Mouse (Mus musculus): ENCODE measurements around the gene Serpina1f.
"Not testable (repeated sequence)": the region's sequence is repeated elsewhere in the genome, so short reads cannot be mapped to it uniquely, and the experiment has no call there.

Serpina1f gene

DNA sequence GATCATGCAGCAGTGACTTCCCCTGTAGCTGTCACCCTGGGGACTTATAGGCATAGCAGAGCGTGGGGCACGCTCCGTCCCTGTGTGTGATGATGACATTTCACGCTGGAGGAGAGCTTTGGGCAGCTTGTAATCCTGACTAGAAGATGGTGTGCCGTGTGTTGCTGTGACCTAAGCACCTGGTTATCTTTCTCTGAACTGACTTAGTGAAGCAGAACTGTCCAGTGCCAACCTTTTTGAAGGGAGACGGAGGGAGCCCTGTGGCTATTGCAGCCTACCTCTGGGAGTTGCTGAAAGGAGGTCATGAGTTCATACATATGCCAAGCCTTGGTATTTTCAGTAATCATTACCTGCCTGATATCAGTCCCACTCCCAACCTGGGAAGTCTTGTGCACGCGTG is at the start of gene Serpina1f:
Serpina1f (minus strand) TSS at position 101 of the 400 bp plus-strand sequence.
- no peak for DNase-seq

DNA sequence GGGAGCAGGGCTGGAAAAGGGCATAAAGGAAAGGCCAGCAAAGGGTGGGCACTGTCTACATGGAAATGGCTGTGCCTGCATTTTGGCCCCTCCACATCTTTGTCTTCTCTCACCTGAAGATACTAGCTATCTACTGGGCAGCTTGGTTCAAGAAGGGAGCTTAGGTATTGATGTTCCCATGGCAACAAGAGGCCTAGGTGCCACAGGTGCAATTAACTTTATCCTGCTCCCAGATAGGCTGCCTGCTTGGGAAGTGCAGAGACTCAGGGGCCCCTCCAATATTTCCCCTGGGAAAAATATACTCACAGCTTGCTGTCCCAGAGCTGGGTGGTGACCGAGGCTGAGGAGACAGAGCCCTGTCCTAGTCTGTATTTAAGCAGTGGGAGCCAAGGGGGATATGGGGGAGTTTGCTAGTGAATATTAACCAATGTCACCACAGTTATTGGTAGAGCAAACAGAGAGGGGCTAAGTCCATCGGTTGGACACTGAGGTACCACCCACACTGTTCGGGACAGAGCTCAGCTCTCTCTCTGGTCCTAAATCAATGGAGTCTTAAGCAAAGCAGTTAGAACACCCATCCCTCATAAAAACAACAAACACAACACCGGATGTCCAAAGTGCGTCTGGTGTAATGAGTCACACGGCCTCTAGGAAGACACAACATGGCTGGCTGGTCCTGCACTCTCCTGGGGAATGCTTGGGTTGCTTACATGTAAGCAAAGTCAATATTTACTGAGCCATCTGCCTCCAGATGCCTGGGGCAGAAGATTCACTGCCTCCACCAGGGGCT is 42.7 kb upstream of the Serpina1f start:
- not testable (repeated sequence) for DNase-seq

DNA sequence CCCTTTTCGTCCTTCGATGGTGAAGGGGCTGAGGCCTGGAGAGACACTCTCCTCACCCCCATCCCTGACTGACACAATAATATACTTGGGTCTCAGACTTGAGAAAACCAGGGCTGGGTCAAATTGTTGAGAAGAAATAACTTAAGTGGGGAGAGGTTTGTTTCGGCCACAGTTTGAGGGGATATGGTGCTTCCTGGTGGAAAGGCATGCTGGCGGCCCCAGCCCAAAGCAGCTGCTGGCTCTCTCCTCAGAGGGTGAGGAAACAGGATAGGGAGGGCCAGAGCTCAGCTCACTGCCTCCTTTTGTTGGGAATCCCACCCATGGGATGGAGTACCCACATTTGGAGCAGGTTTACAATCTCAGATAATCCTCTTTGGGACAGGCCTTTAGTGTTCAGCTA is 40.2 kb upstream of the Serpina1f start:
- not testable (repeated sequence) for DNase-seq

DNA sequence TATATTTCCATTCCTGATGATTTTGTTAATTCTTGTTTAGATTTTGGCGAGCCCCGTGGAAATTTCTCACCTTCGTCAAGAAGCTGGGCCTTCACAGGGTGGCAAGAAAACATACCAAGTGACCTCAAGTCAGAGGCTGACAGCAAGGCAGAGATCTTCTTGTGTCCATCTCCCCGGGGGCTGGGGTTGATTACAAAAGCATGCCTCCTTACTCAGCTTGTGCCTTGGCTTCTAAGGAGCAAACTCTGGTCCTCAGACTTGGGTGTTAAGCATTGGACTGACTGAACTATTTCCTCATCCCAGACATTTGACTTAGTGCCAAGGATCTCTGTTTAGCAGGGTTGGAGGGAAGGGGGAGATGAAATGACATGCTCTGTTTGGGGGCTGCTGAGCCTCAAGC is 39.8 kb upstream of the Serpina1f start:
- DNase-seq = not testable (repeated sequence)

DNA sequence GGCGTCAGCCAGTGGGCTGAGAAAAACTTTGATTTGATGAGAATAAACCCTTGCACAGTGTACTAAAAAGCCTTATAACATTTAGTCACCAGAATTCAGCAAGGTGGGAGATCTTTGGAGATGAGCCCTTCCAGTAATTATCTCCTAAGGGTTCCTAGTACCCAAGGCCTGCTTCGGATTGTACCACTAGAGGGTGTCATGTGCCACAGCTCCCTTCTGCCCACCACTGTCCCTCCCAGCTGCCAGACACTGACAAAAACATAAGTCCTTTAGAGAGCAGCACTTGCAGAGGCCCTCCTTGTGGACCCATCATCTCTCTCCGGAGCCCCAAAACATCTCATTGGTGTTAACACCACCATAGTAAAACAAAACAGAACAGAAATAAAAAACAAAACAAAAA is 16.2 kb upstream of the Serpina1f start:
- no peak for DNase-seq

DNA sequence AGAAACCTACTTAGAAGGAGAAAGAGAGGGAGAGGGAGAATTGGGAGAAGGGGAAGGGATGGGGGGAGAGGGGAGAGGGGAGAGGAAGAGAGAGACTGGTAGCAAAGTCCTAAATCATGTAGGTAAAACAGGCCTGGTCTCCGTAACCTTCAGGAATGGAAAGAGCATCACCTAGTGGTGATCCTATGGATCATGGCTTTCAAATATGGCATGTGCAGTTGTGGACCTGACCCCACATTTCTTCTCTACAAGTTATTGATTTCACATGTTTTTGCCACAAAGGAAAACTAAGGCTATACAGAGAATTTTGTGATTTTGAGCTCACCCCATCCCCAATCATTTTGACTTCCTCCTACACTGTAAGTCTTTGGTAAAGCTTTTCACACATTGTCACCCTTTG is 15.1 kb upstream of the Serpina1f start:
- DNase-seq = no peak

DNA sequence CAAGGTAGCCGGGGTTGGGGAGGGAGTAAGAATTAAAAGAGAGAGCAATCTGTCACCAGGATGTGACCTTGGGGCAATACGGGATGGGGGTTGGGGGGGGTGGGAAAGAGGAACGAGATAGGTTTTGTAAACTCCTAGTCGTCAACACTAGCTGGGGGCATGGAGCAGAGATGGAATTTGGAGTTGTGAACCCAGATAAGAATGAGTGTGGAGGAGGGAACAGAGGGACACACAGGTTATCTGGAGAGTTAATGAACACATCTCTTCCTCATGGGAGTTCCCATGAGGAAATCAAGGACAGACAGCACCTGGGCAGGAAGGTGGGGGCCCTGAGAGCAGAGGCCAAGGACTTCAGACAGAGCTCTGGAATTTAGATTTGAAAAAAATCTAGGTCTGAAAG is 10.8 kb upstream of the Serpina1f start:
- no peak for DNase-seq

DNA sequence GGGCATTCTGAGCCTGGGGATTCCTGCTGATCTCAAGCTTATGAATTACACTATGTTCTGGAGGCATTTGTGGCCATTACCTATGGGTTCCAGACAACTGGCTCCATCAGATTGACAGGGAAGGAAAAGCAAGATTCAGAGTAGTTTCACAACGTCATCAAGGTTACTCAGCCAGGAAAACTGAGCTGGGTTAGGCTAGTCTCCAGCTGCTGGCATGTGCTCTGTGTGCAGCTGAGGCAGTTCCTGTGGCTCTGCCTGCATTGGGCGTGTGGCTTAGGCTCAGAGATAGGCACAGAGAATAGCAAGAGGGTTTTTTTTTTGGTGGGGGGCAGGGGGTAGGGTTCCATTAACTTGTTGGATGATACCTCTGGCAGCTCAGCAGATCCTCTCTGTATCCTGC is 10.2 kb upstream of the Serpina1f start:
- DNase-seq = no peak

DNA sequence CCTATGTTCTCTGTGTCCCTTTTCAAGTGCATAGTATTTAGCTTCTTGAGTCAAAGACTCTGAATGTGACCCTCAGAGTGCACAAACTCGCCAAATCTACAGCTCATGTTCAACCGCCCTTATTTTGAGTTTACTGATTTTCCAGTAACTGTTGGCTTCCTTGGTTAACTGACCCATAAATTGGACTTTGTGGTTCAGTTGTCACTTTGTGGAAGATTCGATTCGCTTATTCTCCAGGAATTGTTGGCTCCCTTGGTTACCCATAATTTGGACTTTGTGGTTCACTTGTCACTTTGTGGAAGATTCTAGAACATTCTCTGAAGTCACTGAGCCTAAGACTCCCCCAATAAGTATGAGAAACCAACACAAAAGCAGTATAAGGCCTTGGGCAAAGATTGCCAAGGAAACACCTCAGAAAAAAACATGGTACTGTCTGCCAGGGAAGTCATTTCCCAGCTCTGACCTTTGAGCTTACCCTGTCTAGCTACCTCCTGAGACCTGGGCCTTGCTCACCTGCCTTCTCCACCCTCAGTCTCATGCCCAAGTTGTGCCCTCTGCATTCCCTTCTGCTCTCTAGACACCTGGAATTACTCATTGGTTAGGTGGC is 4.9 kb upstream of the Serpina1f start:
- DNase-seq = no peak

DNA sequence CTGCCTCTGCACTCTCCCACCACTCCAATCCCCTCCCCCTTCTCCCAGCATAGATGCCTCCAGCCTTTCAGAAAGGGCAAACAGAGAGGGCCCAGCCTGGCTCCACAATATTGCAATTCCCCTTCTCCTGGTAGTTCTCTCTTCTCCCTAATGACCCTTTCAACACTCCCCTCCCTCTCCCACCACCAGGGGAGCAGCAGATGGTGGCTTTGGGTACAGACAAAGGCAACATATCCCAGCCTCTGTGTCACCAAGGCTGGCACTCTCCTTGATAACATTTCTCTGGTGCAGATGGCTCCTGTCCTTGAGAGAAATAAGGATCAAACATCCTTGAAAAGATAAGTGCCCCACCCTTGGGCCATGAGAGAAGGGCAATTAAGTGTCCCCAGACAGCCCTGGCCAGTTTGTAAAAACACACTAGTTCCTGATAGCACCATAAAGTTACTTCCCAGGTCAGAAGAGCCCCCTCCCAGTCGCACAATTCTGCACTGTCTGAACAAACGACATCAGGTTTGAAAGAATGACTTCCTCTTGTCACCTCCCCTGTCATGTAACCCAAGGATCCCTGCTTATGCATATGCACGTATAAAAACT is 7.0 kb downstream of the Serpina1f start:
- no peak for DNase-seq

DNA sequence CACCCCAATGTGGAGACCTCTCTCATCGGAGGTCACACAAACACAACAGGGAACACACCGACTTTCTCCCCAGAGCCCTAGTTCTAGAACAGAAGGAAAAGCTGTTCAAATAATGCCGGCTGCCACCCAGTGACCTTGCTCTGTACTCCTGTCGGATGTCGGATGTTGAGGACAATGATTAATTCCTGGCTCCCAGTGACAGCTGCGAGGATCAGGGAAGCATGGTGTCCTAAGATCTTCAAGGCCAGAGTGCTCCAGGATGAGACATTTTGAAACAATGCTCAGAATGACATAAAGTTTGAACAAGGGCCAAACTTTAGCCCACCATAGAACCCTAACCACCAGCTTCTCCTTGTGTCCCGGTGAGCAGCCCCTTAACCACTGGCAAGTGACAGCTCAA is 8.3 kb downstream of the Serpina1f start:
- no peak for DNase-seq

DNA sequence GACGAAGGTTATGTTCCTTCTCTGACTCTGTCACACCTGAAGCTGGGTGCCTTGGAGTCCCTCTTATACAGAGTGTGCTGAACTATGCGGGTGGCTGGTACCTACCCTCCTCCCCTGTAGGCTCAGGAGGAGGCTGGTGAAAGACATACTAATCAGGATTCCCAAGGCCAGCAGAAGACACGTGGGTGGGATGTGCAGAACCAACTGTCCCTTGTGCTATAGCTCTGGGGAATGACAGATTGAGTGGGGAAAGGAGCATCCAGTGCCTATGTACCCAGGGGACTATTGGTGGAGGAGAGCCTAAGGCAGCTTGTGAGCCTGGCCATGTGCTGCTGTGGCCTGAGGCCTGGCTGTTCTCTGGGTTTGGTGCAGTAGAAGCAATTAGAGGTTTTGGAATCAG is 9.3 kb downstream of the Serpina1f start:
- no peak for DNase-seq

DNA sequence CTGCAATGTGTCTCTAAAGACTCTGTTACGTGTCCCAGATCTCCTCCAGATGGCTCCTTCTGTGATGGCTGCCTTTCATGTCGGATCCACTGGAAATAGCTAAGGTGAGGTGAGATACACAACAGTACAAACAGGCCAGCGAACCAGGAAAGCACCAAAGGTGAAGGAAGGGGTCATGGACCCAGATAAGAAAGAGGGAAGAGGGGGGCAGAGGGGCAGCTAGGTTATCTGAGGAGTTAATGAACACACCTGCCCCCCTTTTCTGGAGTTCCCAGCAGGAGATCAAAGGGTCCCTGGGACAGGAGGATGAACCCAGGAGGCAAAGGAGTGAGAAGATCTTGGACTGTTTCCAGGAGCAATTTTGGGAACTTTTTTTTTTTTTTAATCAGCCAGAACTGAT is 9.9 kb downstream of the Serpina1f start:
- no peak for DNase-seq

DNA sequence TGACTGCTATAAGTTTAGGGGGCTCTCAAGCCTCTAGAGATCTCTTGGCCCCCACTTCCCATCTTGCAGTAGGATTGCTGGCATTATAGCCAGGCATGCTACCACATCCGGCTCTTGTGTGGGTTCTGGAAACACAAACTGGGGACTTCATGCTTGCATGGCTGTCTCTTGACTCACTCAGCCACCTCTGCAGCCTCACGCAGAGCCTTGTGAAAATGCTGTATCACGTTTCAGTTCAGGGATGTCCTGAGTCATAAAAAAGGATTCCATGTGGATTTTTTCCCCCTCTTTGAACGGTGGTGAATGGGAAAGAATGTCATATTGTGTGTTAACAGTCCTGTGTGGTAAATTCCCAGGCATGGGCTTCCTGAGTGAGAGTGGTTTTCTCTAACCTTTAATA is 11.6 kb downstream of the Serpina1f start:
- no peak for DNase-seq

DNA sequence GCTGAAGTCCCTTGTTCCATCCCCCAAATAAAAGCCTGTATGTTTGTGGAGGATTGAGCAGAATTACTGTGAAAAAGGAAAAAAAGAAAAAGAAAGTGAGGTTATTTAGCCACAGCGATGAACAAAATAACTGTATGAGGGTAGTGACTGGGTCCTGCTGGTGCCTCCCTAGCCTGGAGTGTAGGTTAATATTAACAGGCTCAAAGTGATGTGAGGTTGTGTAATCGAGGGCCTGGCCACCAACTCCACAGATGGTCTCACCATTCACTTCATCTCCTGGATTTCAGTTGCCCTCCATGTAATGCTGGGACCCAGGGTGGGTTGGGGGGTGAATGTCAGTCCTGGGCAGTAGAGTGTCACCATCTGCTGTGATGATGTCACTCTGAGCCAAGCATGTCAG is 13.6 kb downstream of the Serpina1f start:
- no peak for DNase-seq

DNA sequence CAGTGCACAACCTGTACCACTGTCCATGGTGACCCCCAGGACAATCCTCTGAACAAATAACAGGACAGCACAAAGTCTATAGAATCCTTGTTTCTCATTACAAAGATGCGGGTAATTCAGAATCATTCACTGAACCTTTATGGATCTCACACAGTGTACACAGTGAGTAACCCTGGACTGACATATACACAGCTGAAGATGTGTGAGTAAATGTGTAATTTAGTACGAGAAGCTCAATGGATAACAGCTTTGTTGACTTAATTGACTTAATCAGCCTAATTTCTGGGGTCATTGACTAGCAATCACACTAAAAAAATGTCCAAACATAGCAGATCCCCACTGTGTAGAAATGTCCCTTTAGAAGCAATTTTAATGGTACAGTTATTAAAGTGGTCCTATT is 14.2 kb downstream of the Serpina1f start:
- no peak for DNase-seq

DNA sequence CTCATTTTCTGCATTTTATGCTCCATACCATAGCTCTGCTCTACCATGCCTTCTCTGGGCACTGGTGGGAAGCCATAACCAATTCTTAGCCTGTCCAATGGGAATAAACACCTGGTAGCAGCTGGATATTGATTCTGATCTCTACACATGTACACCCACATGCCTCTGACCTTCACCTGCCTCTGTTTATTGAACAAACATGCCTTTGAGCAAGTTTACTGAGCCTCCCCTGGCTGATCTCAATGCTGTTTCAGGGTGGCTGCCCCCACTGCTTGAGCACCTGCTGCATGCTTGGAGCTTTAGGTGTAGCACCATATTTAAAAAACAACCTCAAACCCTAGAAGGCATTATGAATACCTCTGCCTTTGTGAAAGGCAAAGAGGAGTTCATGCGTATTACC is 15.5 kb downstream of the Serpina1f start:
- DNase-seq = not testable (repeated sequence)

DNA sequence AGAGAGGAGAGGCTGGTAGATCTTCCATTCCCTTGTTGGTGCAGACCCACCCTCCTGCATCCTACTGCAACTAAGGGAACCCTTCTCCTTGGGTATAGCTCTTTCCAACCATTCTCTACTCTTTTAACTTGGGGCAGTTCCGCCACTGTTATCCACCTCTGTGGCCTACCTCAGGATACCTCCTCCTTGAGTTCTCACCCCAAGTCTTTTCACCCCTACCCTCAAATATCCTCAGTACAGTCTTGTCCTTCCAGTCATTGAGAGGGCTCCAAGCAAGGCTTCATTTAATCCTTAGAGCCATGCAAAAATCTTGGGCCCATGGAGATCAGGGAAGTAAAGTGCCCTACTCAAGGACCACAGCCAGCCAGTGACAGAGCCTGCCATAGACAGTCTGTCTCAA is 19.3 kb downstream of the Serpina1f start, which contains the start of gene Serpina16:
Serpina16 (minus strand) TSS at position 101 of the 400 bp plus-strand sequence.
- DNase-seq = no peak

DNA sequence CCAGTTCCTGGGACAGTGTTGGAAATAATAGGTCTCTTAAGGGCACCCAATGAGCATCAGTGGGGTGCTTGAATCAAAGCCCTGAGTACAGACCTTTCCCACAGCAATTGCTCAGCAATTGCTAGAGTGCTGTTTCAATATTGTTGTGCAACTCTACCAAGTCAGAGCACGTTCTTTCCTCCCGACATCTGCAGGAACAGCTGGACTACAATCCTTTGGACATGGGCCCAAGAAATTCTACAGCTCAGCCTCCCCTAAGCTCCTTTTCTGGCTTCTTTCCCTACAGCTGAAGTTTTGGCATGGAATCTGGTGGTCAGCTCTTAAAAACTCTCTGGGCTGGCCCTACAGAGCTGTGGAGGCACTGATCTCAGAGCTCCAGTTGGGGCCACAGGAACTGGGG is 22.1 kb downstream of the Serpina1f start:
- no peak for DNase-seq

DNA sequence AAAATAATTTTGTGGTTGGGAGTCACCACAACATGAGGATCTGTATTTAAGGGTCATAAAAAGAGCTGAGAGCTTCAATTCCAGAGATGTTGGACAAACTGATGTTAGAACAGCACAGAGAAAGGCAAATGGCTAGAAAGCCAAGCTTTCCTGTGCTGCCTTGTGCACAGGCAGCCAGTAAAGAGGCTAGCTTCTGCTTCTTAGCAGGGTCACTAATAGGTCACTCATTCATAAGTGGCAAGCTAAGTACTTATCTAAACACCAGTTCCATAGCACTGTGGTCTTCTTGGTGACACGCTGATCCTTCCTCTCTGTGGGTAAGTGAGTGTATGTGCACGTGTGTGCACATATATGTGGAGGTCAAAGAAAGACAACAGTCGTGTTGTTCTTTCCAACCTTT is 23.8 kb downstream of the Serpina1f start:
- DNase-seq = no peak

DNA sequence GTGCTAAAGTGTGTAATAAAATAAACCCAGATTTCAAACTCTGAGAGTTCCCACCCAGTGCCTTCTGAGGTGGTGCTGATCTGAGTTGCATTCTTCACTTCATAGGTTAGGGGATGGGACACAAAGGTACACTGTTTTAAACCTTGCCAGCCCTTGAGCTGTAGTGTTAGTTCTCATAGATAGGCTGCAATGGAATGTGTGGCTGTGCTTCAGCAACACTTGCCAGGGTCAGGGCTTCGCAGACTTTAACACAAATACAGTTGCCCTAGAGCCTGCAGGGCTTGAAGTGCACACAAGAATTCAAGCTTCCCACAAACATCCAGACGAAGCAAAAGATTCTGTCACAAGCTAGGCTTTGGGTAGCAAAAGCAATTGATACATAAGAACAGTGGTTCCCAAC is 24.4 kb downstream of the Serpina1f start:
- no peak for DNase-seq

DNA sequence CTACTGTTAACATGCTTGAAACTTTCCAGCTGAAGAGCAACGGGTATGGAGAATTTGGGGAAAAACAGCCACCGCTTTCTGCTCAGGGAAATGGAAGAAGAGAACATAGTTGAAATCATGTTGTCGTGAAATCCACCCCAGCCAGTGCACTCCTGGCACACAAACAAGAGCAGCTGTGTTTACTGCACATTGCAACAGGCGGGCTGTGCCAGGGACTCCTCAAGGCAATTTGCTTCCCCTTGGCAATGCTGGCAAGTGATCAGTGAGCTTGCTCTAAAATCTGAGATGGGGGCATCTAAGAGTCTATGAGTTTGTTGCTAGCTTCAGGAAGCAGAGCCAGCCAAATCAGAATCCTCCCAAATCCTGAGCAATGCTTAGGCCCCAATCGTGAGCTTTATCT is 25.0 kb downstream of the Serpina1f start:
- DNase-seq = no peak

DNA sequence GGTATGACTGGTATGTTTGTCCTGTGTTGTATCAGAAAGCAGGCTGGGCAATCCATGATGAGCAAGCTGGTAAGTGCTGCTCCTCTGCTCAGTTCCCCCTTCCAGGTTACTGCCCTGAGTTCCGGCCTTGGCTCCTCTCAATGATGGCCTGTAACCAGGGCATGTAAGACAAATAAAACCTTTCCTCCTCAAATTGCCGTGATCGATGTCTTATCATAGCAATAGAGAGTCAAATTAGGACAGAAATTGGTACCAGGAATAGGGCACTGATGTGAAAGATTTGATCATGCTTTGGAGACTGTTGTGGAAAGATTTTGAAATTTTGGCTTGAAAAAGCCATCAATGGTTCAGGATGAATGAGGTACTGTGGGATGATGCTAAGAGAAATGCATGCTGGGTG is 30.0 kb downstream of the Serpina1f start:
- no peak for DNase-seq

DNA sequence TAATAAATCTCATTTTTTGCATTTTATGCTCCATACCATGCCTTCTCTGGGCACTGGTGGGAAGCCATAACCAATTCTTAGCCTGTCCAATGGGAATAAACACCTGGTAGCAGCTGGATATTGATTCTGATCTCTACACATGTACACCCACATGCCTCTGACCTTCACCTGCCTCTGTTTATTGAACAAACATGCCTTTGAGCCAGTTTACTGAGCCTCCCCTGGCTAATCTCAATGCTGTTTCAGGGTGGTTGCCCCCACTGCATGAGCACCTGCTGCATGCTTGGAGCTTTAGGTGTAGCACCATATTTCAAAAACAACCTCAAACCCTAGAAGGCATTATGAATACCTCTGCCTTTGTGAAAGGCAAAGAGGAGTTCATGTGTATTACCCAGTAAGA is 33.3 kb downstream of the Serpina1f start:
- not testable (repeated sequence) for DNase-seq
